Mouse (Mus musculus) lung, postnatal 0 days (tissue): ENCODE results near the gene Taar7a. TPM values are rescaled to one million over a fixed set of nuclear protein-coding genes. Genes with fewer than 3 reads are reported as not detected.

Experiments used
- ATAC-seq: fragments of 200-750 bp; cut with Nextera tagmentation; 2 replicates; pipeline ENCODE4 v1.8.0; 2017; ENCODE audit warnings: moderate library complexity
- DNase-seq: peaks from one replicate; pipeline ENCODE4 v3.0.0-alpha.2; 2016; ENCODE audit warnings: low spot score
- H3K27ac ChIP-seq: fragments of 300-500 bp; sonication (generic); 2 replicates; pipeline ENCODE4 v1.5.1; 2014; ENCODE audit warnings: antibody characterized with exemption, mild to moderate bottlenecking, low read length, mixed read lengths
- H3K27me3 ChIP-seq: fragments of 300-500 bp; sonication (generic); replicated peaks from 2 replicates; pipeline ENCODE4 v1.6.1; 2014; ENCODE audit warnings: low read length, mixed read lengths; ENCODE audit not compliant: insufficient read depth
- H3K36me3 ChIP-seq: fragments of 300-500 bp; sonication (generic); 2 replicates; pipeline ENCODE4 v1.6.1; 2014; ENCODE audit warnings: low read length, mixed read lengths; ENCODE audit not compliant: insufficient read depth
- H3K4me1 ChIP-seq: fragments of 300-500 bp; sonication (generic); 2 replicates; pipeline ENCODE4 v1.6.1; 2014; ENCODE audit warnings: antibody characterized with exemption, low read depth, low read length, mixed read lengths; ENCODE audit not compliant: insufficient read depth
- H3K4me2 ChIP-seq: fragments of 300-500 bp; sonication (generic); replicated peaks from 2 replicates; pipeline ENCODE4 v1.6.1; 2014; ENCODE audit warnings: low read depth, mild to moderate bottlenecking, low read length, moderate library complexity, mixed read lengths
- H3K4me3 ChIP-seq: fragments of 300-500 bp; sonication (generic); 2 replicates; pipeline ENCODE4 v1.5.1; 2014; ENCODE audit warnings: low read depth, low read length
- H3K9ac ChIP-seq: fragments of 300-500 bp; sonication (generic); replicated peaks from 2 replicates; pipeline ENCODE4 v1.6.1; 2014; ENCODE audit warnings: low read depth, mild to moderate bottlenecking
- H3K9me3 ChIP-seq: fragments of 300-500 bp; sonication (generic); 2 replicates; pipeline ENCODE4 v1.6.1; 2016; ENCODE audit warnings: low read length, mixed read lengths
- CTCF ChIP-seq: IDR thresholded peaks from 2 replicates; pipeline ENCODE4 v1.5.1; 2016; ENCODE audit warnings: antibody characterized with exemption, mild to moderate bottlenecking
- EP300 ChIP-seq: IDR thresholded peaks from 2 replicates; pipeline ENCODE4 v1.6.1; 2016; ENCODE audit warnings: antibody characterized with exemption, mild to moderate bottlenecking, control low read depth
- WGBS: fragments of 180-500 bp; shearing (Covaris S2); extraction: QIAGEN DNeasy Blood & Tissue Kit; methylation state at CpG from one replicate; pipeline ENCODE4 v1.1.7; 2014; 5-methylcytosine and 5-hydroxymethylcytosine counted together
- polyA plus RNA-seq: library from polyadenylated mRNA; unstranded; fragments of >200 nt; fragmentation: Nextera tagmentation; extraction: Ambion mirVana; gene quantifications from 2 replicates; pipeline ENCODE4 v1.2.1, GENCODE M21; 2015

The Taar7a gene
- polyA plus RNA-seq: not detected in 2 replicates

DNA sequence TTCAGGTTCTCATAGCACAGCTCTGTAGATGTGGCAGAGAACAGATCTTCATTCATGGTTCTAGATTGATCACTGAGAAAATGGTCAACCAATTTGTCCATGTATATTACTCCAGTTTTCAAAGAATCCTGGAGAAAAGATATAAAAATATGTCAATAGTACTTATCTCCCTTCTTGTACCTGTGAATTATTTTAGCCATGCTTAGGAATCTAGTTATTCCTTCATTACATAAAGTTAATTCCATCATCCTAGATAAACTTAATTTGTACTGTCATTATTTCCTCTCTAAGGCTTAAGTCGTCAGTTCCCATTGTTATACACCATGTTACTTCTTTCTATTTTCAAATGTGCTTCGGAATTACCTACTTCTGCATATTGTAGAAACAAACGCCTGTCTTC, at the start of gene Taar7a:
Gene Taar7a, minus strand, starts transcription at position 101 of the 400 bp plus-strand sequence.
- Histone ChIP-seq H3K4me3 (no peak within 1 kb of the TSS), H3K36me3 (no peaks in the 10 kb centered on the region), H3K4me2 (no peak within 1 kb of the TSS), H3K9me3 (no peaks in the 10 kb centered on the region), H3K27me3 (no peaks in the 10 kb centered on the region), H3K9ac (no peak within 1 kb of the TSS), H3K27ac (no peak within 1 kb of the TSS), H3K4me1 (no peaks in the 10 kb centered on the region)
- TF ChIP-seq EP300: no peak
- TF ChIP-seq CTCF: no peak
- 84% methylated on average over 3 of the region's 3 CpGs for WGBS
- no peak for DNase-seq
- no peak for ATAC-seq

DNA sequence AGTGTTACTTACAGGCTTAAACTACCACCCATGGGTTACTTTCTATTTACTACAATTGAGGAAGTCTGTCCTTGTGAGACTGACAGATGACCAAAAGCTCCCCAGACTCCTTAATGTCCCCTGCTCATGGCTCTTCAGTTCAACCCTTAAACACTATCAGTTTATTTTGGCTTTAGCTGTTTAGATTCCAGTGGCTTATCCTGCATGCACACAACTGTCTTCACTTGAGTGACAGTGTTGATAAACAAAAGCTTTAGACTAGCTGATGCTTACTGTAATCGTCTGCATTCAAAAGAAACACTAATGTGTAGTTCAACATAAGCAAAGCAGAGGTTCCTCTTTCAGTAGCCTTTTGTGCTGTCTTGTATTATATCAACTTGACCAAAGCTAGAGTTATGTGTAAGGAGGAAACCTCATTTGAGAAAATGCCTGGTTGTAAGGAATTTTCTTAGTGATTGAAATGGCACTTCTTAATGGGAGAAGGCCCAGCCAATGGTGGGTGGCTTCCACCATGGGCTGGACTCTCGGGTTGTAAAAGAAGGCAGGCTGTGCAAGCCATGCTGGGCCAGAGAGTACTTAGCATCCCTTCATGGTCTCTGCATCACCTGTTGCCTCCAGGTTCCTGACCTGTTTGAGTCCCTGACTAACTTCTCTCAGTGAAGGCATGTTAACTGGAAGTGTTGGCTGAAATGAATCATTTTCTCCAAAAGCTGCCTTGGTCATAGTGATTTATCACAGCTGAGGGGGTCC, 47.0 kb upstream of the Taar7a start:
- TF ChIP-seq EP300 (no peak), CTCF (no peak)
- Histone ChIP-seq H3K4me1 (no peaks in the 10 kb centered on the region), H3K9ac (no peak overlapping the region), H3K4me2 (no peak overlapping the region), H3K9me3 (no peaks in the 10 kb centered on the region), H3K36me3 (no peaks in the 10 kb centered on the region), H3K4me3 (no peak overlapping the region), H3K27ac (no peak overlapping the region), H3K27me3 (no peaks in the 10 kb centered on the region)
- ATAC-seq (no peak), DNase-seq (no peak)
- 42% methylated on average over 2 of the region's 2 CpGs for whole genome bisulfite sequencing

DNA sequence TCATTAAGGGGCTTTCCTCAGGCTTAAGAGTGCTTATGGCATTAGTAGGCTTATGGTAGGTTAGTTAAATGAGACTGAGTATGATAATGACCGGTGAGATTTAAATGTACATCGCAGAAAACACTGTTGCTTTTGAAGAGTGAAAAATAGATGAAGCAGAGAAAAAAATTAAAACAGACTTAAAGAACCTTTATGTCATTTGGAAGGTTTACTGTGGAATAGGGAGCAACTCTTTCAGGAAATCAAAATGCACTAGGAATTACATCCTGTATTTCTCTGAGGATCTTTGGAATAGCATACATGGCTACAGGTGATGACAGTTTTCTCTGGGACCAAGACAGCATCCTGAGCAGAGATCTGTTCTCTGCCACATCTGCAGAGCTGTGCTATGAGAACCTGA, 44.0 kb upstream of the Taar7a start, which contains the start of gene Taar7e:
Gene Taar7e, plus strand, starts transcription at position 301 of the 400 bp plus-strand sequence.
- Histone ChIP-seq H3K9me3 (no peaks in the 10 kb centered on the region), H3K27ac (no peak within 1 kb of the TSS), H3K4me3 (no peak within 1 kb of the TSS), H3K4me2 (no peak within 1 kb of the TSS), H3K4me1 (no peaks in the 10 kb centered on the region), H3K27me3 (no peaks in the 10 kb centered on the region), H3K36me3 (no peaks in the 10 kb centered on the region), H3K9ac (no peak within 1 kb of the TSS)
- WGBS: 94% methylated on average over 2 of the region's 2 CpGs
- no peak for TF ChIP-seq CTCF
- TF ChIP-seq EP300: no peak
- DNase-seq (no peak), ATAC-seq (no peak)

DNA sequence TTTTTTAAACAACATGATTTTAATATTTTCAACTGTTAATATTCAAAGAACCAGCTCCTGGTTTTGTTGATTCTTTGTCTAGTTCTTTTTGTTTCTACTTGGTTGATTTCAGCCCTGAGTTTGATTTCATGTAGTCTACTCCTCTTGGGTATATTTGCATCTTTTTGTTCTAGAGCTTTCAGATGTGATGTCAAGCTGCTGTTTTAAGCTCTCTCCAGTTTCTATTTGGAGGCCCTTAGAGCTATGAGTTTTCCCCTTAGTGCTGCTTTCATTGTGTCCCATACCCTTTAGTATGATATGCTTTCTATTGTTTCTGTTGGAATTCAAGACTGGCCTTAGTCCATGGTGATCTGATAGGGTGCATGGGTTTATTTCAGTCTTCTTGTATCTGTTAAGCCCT, 38.1 kb upstream of the Taar7a start:
- ATAC-seq (no peak), DNase-seq (no peak)
- Histone ChIP-seq H3K9ac (no peak overlapping the region), H3K4me2 (no peak overlapping the region), H3K27ac (no peak overlapping the region), H3K4me1 (no peaks in the 10 kb centered on the region), H3K9me3 (no peaks in the 10 kb centered on the region), H3K36me3 (no peaks in the 10 kb centered on the region), H3K27me3 (no peaks in the 10 kb centered on the region), H3K4me3 (no peak overlapping the region)
- TF ChIP-seq CTCF (no peak), EP300 (no peak)

DNA sequence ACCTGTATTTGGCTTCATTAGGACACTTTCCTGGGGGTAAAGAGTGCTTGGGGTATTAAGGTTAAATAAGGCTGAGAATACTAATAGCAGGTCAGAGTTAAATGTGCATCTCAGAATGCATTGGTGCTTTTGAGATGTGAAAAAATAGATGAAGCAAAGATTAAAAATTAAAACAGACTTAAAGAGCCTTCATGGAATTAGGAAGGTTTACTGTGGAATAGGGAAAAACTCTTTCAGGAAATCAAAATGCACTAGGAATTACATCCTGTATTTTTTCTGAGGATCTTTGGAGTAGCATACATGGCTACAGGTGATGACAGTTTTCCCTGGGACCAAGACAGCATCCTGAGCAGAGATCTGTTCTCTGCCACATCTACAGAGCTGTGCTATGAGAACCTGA, 33.6 kb upstream of the Taar7a start, which contains the start of gene Taar7d:
Gene Taar7d, plus strand, starts transcription at position 301 of the 400 bp plus-strand sequence.
- Histone ChIP-seq H3K9ac (no peak within 1 kb of the TSS), H3K27me3 (no peaks in the 10 kb centered on the region), H3K9me3 (no peaks in the 10 kb centered on the region), H3K4me2 (no peak within 1 kb of the TSS), H3K27ac (no peak within 1 kb of the TSS), H3K4me1 (no peaks in the 10 kb centered on the region), H3K4me3 (no peak within 1 kb of the TSS), H3K36me3 (no peaks in the 10 kb centered on the region)
- TF ChIP-seq CTCF (no peak), EP300 (no peak)
- DNase-seq: no peak
- no peak for ATAC-seq

DNA sequence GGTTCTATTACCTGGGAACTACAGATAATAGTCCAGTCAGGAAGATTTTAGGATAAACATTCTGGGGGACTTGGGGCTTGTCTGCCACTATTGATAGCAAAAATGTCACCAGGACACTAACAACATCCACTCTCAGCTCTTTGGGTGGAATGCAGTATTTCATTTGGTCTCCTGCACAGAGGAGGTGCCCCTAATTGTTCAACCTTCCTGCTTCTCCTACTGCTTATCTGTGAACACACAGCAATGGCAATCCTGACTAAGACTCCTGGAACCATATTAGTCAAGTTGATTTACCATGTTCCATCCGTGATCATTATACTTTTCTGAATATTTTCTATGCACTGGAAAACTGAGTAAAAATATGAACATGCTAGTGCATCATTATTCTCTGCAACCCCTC, 14.9 kb upstream of the Taar7a start:
- H3K4me1 ChIP-seq: no peaks in the 10 kb centered on the region
- H3K27ac ChIP-seq: no peak overlapping the region
- WGBS: 88% methylated on average over 1 of the region's 1 CpGs
- no peaks in the 10 kb centered on the region for H3K36me3 ChIP-seq
- no peak for ATAC-seq
- H3K4me3 ChIP-seq: no peak overlapping the region
- no peaks in the 10 kb centered on the region for H3K9me3 ChIP-seq
- no peak overlapping the region for H3K9ac ChIP-seq
- no peak for DNase-seq
- no peak overlapping the region for H3K4me2 ChIP-seq
- TF ChIP-seq CTCF (no peak), EP300 (no peak)
- H3K27me3 ChIP-seq: no peaks in the 10 kb centered on the region
